Mouse (Mus musculus): ENCODE results near the gene Aen. TPM values are rescaled to one million over a fixed set of nuclear protein-coding genes. Genes with fewer than 3 reads are reported as not detected.

Aen gene
- total and polyA plus RNA-seq, 3 experiments: 69.1 to 74.2 (median 72.9) TPM

GRCm38 (mm10) chr7:78913649-78914544 is 18.2 kb downstream of the Aen start:
- no peaks in the 10 kb centered on the region for H3K27me3 ChIP-seq (replicated peaks)
- H3K4me3 ChIP-seq (replicated peaks in 1 of 3; ENCODE audit: low read depth in 2 of 3, low read length in 2 of 3, poor library complexity in 1 of 3): peak overlapping the region; percentile 42 to 54 (median 53)
- H3K9ac ChIP-seq (ENCODE audit: insufficient read depth, low read depth): peak overlapping the region; percentile 20
- TF ChIP-seq ELF1 (IDR thresholded peaks at IDR 0.05; ENCODE audit: low read depth, low read length) (peak; percentile 51; the same call in 1 of the 2 replicates), MAFK (IDR thresholded peaks at IDR 0.05; ENCODE audit: insufficient replicate concordance, low read length) (no peak), RAD21 (IDR thresholded peaks at IDR 0.05; ENCODE audit: low read depth, low read length) (no peak), KAT2A (IDR thresholded peaks at IDR 0.05; ENCODE audit: insufficient replicate concordance, low read length) (no peak), TCF12 (IDR thresholded peaks at IDR 0.05; ENCODE audit: low read depth, low read length) (peak; percentile 56; the same call in 1 of the 2 replicates), MAX (IDR thresholded peaks at IDR 0.05; ENCODE audit: low read length) (no peak), MEF2A (IDR thresholded peaks at IDR 0.05; ENCODE audit: borderline replicate concordance, low read depth, low read length) (peak; percentile 41; the same call in 1 of the 2 replicates), USF2 (conservative IDR thresholded peaks at IDR 0.05; ENCODE audit: low read depth, low read length) (no peak), JUND (conservative IDR thresholded peaks at IDR 0.05; ENCODE audit: low read depth, low read length) (0 out of 2 replicates have a peak, but pooled peaks have one; percentile 13), BHLHE40 (IDR thresholded peaks at IDR 0.05; ENCODE audit: low read depth, low read length) (peak; percentile 45), RCOR1 (conservative IDR thresholded peaks at IDR 0.05; ENCODE audit: low read depth, low read length) (no peak; the same call in 1 of the 2 replicates), UBTF (IDR thresholded peaks at IDR 0.05; ENCODE audit: low read depth, low read length) (no peak), ZNF384 (IDR thresholded peaks at IDR 0.05; ENCODE audit: low read depth, low read length) (no peak), HCFC1 (IDR thresholded peaks at IDR 0.05; ENCODE audit: low read depth, low read length) (no peak), PAX5 (IDR thresholded peaks at IDR 0.05; ENCODE audit: low read length) (no peak), ZKSCAN1 (IDR thresholded peaks at IDR 0.05; ENCODE audit: borderline replicate concordance, low read depth, low read length) (no peak), USF1 (IDR thresholded peaks at IDR 0.05; ENCODE audit: low read depth, low read length) (no peak), CTCF (conservative IDR thresholded peaks at IDR 0.05 in 1 of 2, IDR thresholded peaks at IDR 0.05 in 1 of 2; ENCODE audit: low read depth in 2 of 2, low read length in 2 of 2) (no peak), POLR2A (IDR thresholded peaks at IDR 0.05; ENCODE audit: low read depth, low read length) (0 out of 2 replicates have a peak, but pooled peaks have one; percentile 12), TBP (conservative IDR thresholded peaks at IDR 0.05; ENCODE audit: low read depth, low read length) (no peak), NRF1 (IDR thresholded peaks at IDR 0.05; ENCODE audit: low read depth, low read length) (no peak), E2F4 (IDR thresholded peaks at IDR 0.05; ENCODE audit: insufficient replicate concordance, low read depth, low read length) (no peak), IRF4 (IDR thresholded peaks at IDR 0.05; ENCODE audit: low read depth, low read length) (peak; percentile 90), POLR2AphosphoS2 (IDR thresholded peaks at IDR 0.05; ENCODE audit: low read depth, low read length) (no peak), SMC3 (IDR thresholded peaks at IDR 0.05; ENCODE audit: low read depth, low read length) (no peak), CHD1 (IDR thresholded peaks at IDR 0.05; ENCODE audit: low read depth, low read length) (no peak), MYC (IDR thresholded peaks at IDR 0.05; ENCODE audit: low read depth, low read length) (no peak), ZC3H11A (IDR thresholded peaks at IDR 0.05; ENCODE audit: low read depth, low read length) (no peak), NELFE (IDR thresholded peaks at IDR 0.05; ENCODE audit: low read depth, low read length) (peak; percentile 37; the same call in 1 of the 2 replicates), MXI1 (IDR thresholded peaks at IDR 0.05; ENCODE audit: low read depth, low read length) (peak; percentile 24; the same call in 1 of the 2 replicates), MAZ (IDR thresholded peaks at IDR 0.05; ENCODE audit: low read depth, low read length) (peak; percentile 83), SIN3A (IDR thresholded peaks at IDR 0.05; ENCODE audit: low read length) (peak; percentile 66; the same call in 1 of the 2 replicates), GABPA (IDR thresholded peaks at IDR 0.05; ENCODE audit: insufficient replicate concordance, low read depth, low read length) (no peak), EP300 (IDR thresholded peaks at IDR 0.05; ENCODE audit: low read length) (peak; percentile 67; the same call in 1 of the 2 replicates), ZMIZ1 (IDR thresholded peaks at IDR 0.05; ENCODE audit: low read depth, low read length) (no peak), CHD2 (IDR thresholded peaks at IDR 0.05; ENCODE audit: low read length) (peak; percentile 68; the same call in 1 of the 2 replicates), ETS1 (conservative IDR thresholded peaks at IDR 0.05; ENCODE audit: low read depth, low read length) (peak; percentile 73), JUN (IDR thresholded peaks at IDR 0.05; ENCODE audit: insufficient read depth, low read depth, low read length) (peak; percentile 35; the same call in 1 of the 2 replicates)
- dilution Hi-C loops (cut with MboI; ENCODE audit: extremely low pct_ligation_motif_present, extremely low pct_unique_long_range_greater_than_20kb, low sequenced_read_pairs): no loop called here
- peaks cover 13 to 32% of the 10 kb centered on the region in 2 experiments for H3K36me3 ChIP-seq (replicated peaks in 1 of 2; ENCODE audit: control insufficient read depth in 1 of 2, insufficient read depth in 1 of 2, low read length in 1 of 2)
- H3K4me2 ChIP-seq (ENCODE audit: insufficient read depth, low read depth, poor library complexity, severe bottlenecking): peak overlapping the region; percentile 70
- peak overlapping the region; percentile 23 for H3K27ac ChIP-seq (ENCODE audit: insufficient read depth, low read depth)
- DNase-seq (ENCODE audit: extremely low read depth): peak; percentile 69
- no peaks in the 10 kb centered on the region for H3K9me3 ChIP-seq (replicated peaks; ENCODE audit: low read length)
- no peaks in the 10 kb centered on the region for H3K79me2 ChIP-seq (replicated peaks; ENCODE audit: control insufficient read depth, extremely low read depth, insufficient read depth, poor library complexity, severe bottlenecking)
- in situ Hi-C loops (cut with MboI; ENCODE audit: low pct_ligation_motif_present, low pct_unique_long_range_greater_than_20kb, low sequenced_read_pairs): loop anchor here (25.0 kb wide), 1 partner anchor 448 kb away; no protein-coding TSS in a partner anchor
- H3K4me1 ChIP-seq (ENCODE audit: control insufficient read depth in 1 of 2, insufficient read depth in 2 of 2): peaks cover 28 to 70% of the 10 kb centered on the region in 2 experiments

Data from CH12.LX (cell line).